Mouse (Mus musculus) neutrophil, adult 65 days (primary cell): ENCODE measurements around the gene Map1lc3b. TPM values are rescaled to one million over a fixed set of nuclear protein-coding genes. Genes with fewer than 3 reads are reported as not detected.

Experiments
- total RNA-seq: library from RNA; stranded (reverse); gene quantifications from 2 replicates; pipeline ENCODE4 v1.2.4, GENCODE M21; 2023

Map1lc3b gene
- total RNA-seq: 441 and 453 TPM in 2 replicates

GRCm38 (mm10) chr8:121590203-121591177 is at the start of gene Map1lc3b:
Gene Map1lc3b, plus strand, starts transcription at chr8:121590361.

GRCm38 (mm10) chr8:121544276-121544785 is 45.8 kb upstream of the Map1lc3b start, which contains the start of gene 1700018B08Rik:
Gene 1700018B08Rik, minus strand, starts transcription at chr8:121544320.

GRCm38 (mm10) chr8:121578676-121579451 is 11.3 kb upstream of the Map1lc3b start, which contains the start of gene Fbxo31:
Gene Fbxo31, minus strand, starts transcription at chr8:121578806.

Other genes with a start within 250 kb of the Map1lc3b start
- not detected in 2 replicates for gene 1700018B08Rik, start 46.0 kb upstream of the Map1lc3b start, total RNA-seq
- 32.0 and 55.4 TPM in 2 replicates for gene Fbxo31, start 11.6 kb upstream of the Map1lc3b start, total RNA-seq
- 0.07 and 0.16 TPM in 2 replicates for gene Zcchc14, start 62.5 kb downstream of the Map1lc3b start, total RNA-seq
- 0.16 TPM in 1 of 2 replicates, not detected in the other for gene Jph3, start 139.3 kb downstream of the Map1lc3b start, total RNA-seq
- 62.7 and 95.6 TPM in 2 replicates for gene Klhdc4, start 239.2 kb downstream of the Map1lc3b start, total RNA-seq